Mouse (Mus musculus) embryonic facial prominence, embryonic 11.5 days (tissue): Measurements from ENCODE around the gene Bpifb9a. TPM values are rescaled to one million over a fixed set of nuclear protein-coding genes. Genes with fewer than 3 reads are reported as not detected.
A peak's percentile ranks its signal among the peaks of the same experiment; 100 is the strongest.
"Not testable (repeated sequence)": the region's sequence is repeated elsewhere in the genome, so short reads cannot be mapped to it uniquely, and the experiment has no call there.

ENCODE experiments used
- ATAC-seq: fragments of 200-750 bp; cut with Nextera tagmentation; replicated peaks from 2 replicates; pipeline ENCODE4 v1.8.0; 2017; ENCODE audit warnings: low read depth; ENCODE audit not compliant: insufficient number of reproducible peaks, low FRiP score, low TSS enrichment
- DNase-seq: peaks from one replicate; pipeline ENCODE4 v3.0.0-alpha.2; 2015; ENCODE audit warnings: low spot score
- H3K27ac ChIP-seq: fragments of 300-500 bp; sonication (generic); replicated peaks from 2 replicates; pipeline ENCODE4 v1.5.1; 2014; ENCODE audit warnings: mild to moderate bottlenecking, low read depth, low read length, control low read depth
- H3K27me3 ChIP-seq: fragments of 300-500 bp; sonication (generic); 2 replicates; pipeline ENCODE4 v1.6.1; 2014; ENCODE audit warnings: mild to moderate bottlenecking, low read length, moderate library complexity, mixed read lengths; ENCODE audit not compliant: control insufficient read depth, insufficient read depth
- H3K36me3 ChIP-seq: fragments of 300-500 bp; sonication (generic); replicated peaks from 2 replicates; pipeline ENCODE4 v1.6.1; 2014; ENCODE audit warnings: low read depth, mild to moderate bottlenecking, low read length, moderate library complexity, mixed read lengths; ENCODE audit not compliant: control insufficient read depth, insufficient read depth
- H3K4me1 ChIP-seq: fragments of 300-500 bp; sonication (generic); 2 replicates; pipeline ENCODE4 v1.6.1; 2014; ENCODE audit warnings: low read length, mixed read lengths; ENCODE audit not compliant: control insufficient read depth, insufficient read depth
- H3K4me2 ChIP-seq: fragments of 300-500 bp; sonication (generic); 2 replicates; pipeline ENCODE4 v1.6.1; 2014; ENCODE audit warnings: low read depth, mild to moderate bottlenecking, control low read depth, low read length, moderate library complexity
- H3K4me3 ChIP-seq: fragments of 300-500 bp; sonication (generic); 2 replicates; pipeline ENCODE4 v1.5.1; 2014; ENCODE audit warnings: low read depth, low read length, control low read depth
- H3K9ac ChIP-seq: fragments of 300-500 bp; sonication (generic); replicated peaks from 2 replicates; pipeline ENCODE4 v1.6.1; 2014; ENCODE audit warnings: mild to moderate bottlenecking, control low read depth, low read length
- H3K9me3 ChIP-seq: fragments of 300-500 bp; sonication (generic); replicated peaks from 2 replicates; pipeline ENCODE4 v1.6.1; 2016; ENCODE audit warnings: mild to moderate bottlenecking, low read length, inconsistent platforms, mixed read lengths; ENCODE audit not compliant: control insufficient read depth
- WGBS: fragments of 180-500 bp; shearing (Covaris S2); extraction: QIAGEN DNeasy Blood & Tissue Kit; methylation state at CpG from one replicate; pipeline ENCODE4 v1.1.7; 2014; 5-methylcytosine and 5-hydroxymethylcytosine counted together
- polyA plus RNA-seq: library from polyadenylated mRNA; unstranded; fragments of >200 nt; fragmentation: Nextera tagmentation; extraction: Ambion mirVana; gene quantifications from 2 replicates; pipeline ENCODE4 v1.2.1, GENCODE M21; 2014

Gene Bpifb9a
- polyA plus RNA-seq: not detected in 2 replicates

- WGBS: 82% methylated on average over 5 of the region's 5 CpGs
- not testable (repeated sequence) for H3K4me3 ChIP-seq
Measured at GRCm38 (mm10) chr2:154257554-154257953, at the start of gene Bpifb9a. Gene Bpifb9a (plus strand): TSS chr2:154257854.

GRCm38 (mm10) chr2:154209112-154209511, 48.5 kb upstream of the Bpifb9a start:
- WGBS: 21% methylated on average over 3 of the region's 3 CpGs
- H3K4me2 ChIP-seq: no peak overlapping the region
- DNase-seq: peak; percentile 60
- no peak for ATAC-seq
- H3K36me3 ChIP-seq: no peaks in the 10 kb centered on the region
- no peak overlapping the region for H3K9ac ChIP-seq
- no peaks in the 10 kb centered on the region for H3K9me3 ChIP-seq
- no peak overlapping the region for H3K4me3 ChIP-seq
- no peaks in the 10 kb centered on the region for H3K27me3 ChIP-seq
- no peaks in the 10 kb centered on the region for H3K4me1 ChIP-seq
- no peak overlapping the region for H3K27ac ChIP-seq

More at GRCm38 (mm10) chr2:154257554-154257953, at the start of gene Bpifb9a:
- H3K9me3 ChIP-seq, H3K4me1 ChIP-seq, DNase-seq, H3K27ac ChIP-seq, ATAC-seq, H3K9ac ChIP-seq, H3K36me3 ChIP-seq, H3K4me2 ChIP-seq, H3K27me3 ChIP-seq: not testable (repeated sequence)

GRCm38 (mm10) chr2:154211121-154211520, 46.5 kb upstream of the Bpifb9a start:
- H3K9me3 ChIP-seq: no peaks in the 10 kb centered on the region
- 81% methylated on average over 1 of the region's 1 CpGs for WGBS

GRCm38 (mm10) chr2:154211881-154212280, 45.8 kb upstream of the Bpifb9a start:
- H3K36me3 ChIP-seq: no peaks in the 10 kb centered on the region
- no peaks in the 10 kb centered on the region for H3K27me3 ChIP-seq
- H3K27ac ChIP-seq: no peak overlapping the region
- DNase-seq (no peak), ATAC-seq (no peak)
- H3K9ac ChIP-seq: no peak overlapping the region
- no peak overlapping the region for H3K4me3 ChIP-seq
- no peaks in the 10 kb centered on the region for H3K4me1 ChIP-seq
- H3K9me3 ChIP-seq: no peaks in the 10 kb centered on the region
- 89% methylated on average over 4 of the region's 4 CpGs for WGBS
- H3K4me2 ChIP-seq: no peak overlapping the region

More at GRCm38 (mm10) chr2:154211121-154211520, 46.5 kb upstream of the Bpifb9a start:
- ATAC-seq: no peak
- Histone ChIP-seq H3K4me2 (no peak overlapping the region), H3K9ac (no peak overlapping the region), H3K27ac (no peak overlapping the region), H3K27me3 (no peaks in the 10 kb centered on the region), H3K4me1 (no peaks in the 10 kb centered on the region), H3K4me3 (no peak overlapping the region), H3K36me3 (no peaks in the 10 kb centered on the region)
- DNase-seq: no peak

GRCm38 (mm10) chr2:154215191-154215590, 42.5 kb upstream of the Bpifb9a start:
- H3K9ac ChIP-seq: no peak overlapping the region
- peak; percentile 83 for DNase-seq
- no peaks in the 10 kb centered on the region for H3K9me3 ChIP-seq
- 13% methylated on average over 5 of the region's 5 CpGs for WGBS
- H3K27ac ChIP-seq: no peak overlapping the region
- H3K4me3 ChIP-seq: no peak overlapping the region
- H3K36me3 ChIP-seq: no peaks in the 10 kb centered on the region
- ATAC-seq: no peak; the same call in 1 of the 2 replicates
- H3K4me1 ChIP-seq: no peaks in the 10 kb centered on the region
- H3K4me2 ChIP-seq: no peak overlapping the region
- no peaks in the 10 kb centered on the region for H3K27me3 ChIP-seq

DNA sequence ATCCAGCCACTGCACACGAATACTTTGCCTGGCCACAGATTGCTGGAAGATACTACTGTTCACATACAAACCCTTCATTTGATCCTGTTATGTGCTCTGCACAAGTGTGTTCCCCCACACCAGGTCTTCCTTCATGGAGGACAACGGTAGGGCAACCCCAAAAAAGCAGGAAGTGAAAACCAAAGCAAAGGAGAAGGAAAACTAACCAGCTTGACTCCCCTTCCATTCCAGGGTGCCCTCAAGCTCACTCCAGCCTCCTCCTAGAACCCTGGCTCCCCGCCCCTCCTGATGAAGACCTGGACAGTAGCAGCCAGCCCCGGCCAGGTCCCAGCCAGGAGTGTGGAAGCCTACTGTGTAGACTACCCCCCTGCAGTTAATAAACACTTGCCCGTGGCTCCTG, 37.7 kb upstream of the Bpifb9a start:
- ATAC-seq: no peak
- 77% methylated on average over 5 of the region's 5 CpGs for WGBS
- Histone ChIP-seq H3K4me2 (no peak overlapping the region), H3K36me3 (no peaks in the 10 kb centered on the region), H3K9me3 (no peaks in the 10 kb centered on the region), H3K4me1 (peaks cover 6% of the 10 kb centered on the region), H3K4me3 (no peak overlapping the region), H3K9ac (no peak overlapping the region), H3K27ac (no peak overlapping the region), H3K27me3 (no peaks in the 10 kb centered on the region)
- no peak for DNase-seq

DNA sequence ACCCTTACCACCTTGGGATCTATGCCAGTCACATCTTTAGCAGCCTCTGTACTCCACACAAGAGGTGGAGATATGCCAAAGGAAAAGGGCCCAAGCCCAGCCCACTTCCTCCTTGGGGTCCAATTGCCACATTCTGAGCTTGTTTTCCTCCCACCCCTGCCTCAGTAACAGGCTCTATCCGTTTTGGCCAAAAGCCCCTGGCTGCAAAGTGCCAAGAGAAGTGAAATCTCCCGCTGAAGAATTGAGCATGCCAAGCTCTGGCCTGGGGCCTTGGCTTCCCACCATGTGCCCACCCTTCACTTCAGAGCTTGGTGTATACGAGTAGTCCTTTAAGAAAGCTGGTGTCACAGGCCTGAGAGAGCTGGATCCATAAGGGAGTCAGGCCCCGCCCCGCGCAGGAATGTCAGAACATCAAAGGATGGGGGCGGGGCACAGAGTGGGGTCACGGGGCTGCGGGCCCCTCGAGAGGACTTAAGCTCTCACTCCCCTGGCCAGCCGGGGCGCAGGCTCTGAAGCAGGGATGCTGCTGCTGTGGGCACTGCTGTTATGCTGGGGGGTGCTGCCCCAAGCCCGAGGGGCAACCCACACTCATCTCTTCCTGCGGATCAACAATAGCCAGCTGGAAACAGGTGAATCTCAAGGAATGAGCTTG, 34.3 kb upstream of the Bpifb9a start, which contains the start of gene Bpifb5:
Gene Bpifb5, plus strand, starts transcription at position 478 of the 652 bp plus-strand sequence.
- Histone ChIP-seq H3K27me3 (no peaks in the 10 kb centered on the region), H3K9ac (no peak within 1 kb of the TSS), H3K4me3 (no peak within 1 kb of the TSS), H3K27ac (no peak within 1 kb of the TSS), H3K4me1 (peaks cover 6% of the 10 kb centered on the region), H3K36me3 (no peaks in the 10 kb centered on the region), H3K9me3 (no peaks in the 10 kb centered on the region), H3K4me2 (peak within 1 kb of the TSS; percentile 4; the same call in 1 of the 2 replicates)
- ATAC-seq (no peak; the same call in 1 of the 2 replicates), DNase-seq (peak; percentile 66)
- WGBS: 5% methylated on average over 14 of the region's 14 CpGs

DNA sequence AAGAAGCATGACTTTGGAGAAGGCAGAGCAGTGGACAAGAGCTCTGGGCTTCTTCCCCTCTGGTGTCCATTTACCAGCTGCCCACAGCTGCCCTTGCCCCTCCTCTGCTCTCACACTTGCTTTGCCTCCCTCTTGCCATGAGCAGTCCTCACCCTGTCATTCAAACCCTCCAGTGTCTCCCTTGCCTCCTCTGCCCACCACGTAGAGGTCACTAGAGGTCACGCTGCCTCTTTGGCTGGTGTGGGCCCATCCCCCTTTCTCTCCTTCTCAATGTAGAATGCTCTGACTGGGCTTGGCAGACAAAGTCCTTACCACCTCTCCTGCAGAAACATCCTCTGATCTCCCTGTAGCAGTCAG, 33.8 kb upstream of the Bpifb9a start:
- Histone ChIP-seq H3K36me3 (no peaks in the 10 kb centered on the region), H3K27ac (no peak overlapping the region), H3K4me2 (no peak overlapping the region), H3K9ac (no peak overlapping the region), H3K27me3 (no peaks in the 10 kb centered on the region), H3K4me3 (no peak overlapping the region), H3K4me1 (peaks cover 6% of the 10 kb centered on the region), H3K9me3 (no peaks in the 10 kb centered on the region)
- DNase-seq (no peak), ATAC-seq (0 out of 2 replicates have a peak, but pooled peaks have one; percentile 44)
- WGBS: 11% methylated on average over 2 of the region's 2 CpGs
